Mouse (Mus musculus) spleen, adult 2 months (tissue): ENCODE data around the gene Gja8. TPM values are rescaled to one million over a fixed set of nuclear protein-coding genes. Genes with fewer than 3 reads are reported as not detected.

ENCODE experiments used
- DNase-seq, 2 experiments: peaks; one replicate each; pipeline versions ENCODE4 v3.0.0 to v3.0.0-alpha.2; 2012 to 2021; ENCODE audit warnings: low spot score in 2 of 2, low read depth in 1 of 2
- H3K27ac ChIP-seq: fragments of 200-500 bp; 2 replicates; pipeline ENCODE4 v1.5.1; 2012; ENCODE audit warnings: low read length, inconsistent platforms; ENCODE audit not compliant: insufficient read depth
- H3K27me3 ChIP-seq: fragments of 200-500 bp; 2 replicates; pipeline ENCODE4 v1.6.1; 2012; ENCODE audit warnings: mild to moderate bottlenecking, moderate library complexity, low read length, inconsistent platforms; ENCODE audit not compliant: control insufficient read depth, insufficient read depth
- H3K36me3 ChIP-seq: fragments of 200-500 bp; 2 replicates; pipeline ENCODE4 v1.6.1; 2012; ENCODE audit warnings: mild to moderate bottlenecking, low read length, inconsistent platforms; ENCODE audit not compliant: control insufficient read depth, insufficient read depth
- H3K4me1 ChIP-seq: fragments of 200-500 bp; 2 replicates; pipeline ENCODE4 v1.6.1; 2011; ENCODE audit warnings: inconsistent platforms; ENCODE audit not compliant: control insufficient read depth, insufficient read depth, insufficient read length
- H3K4me3 ChIP-seq: fragments of 200-500 bp; 2 replicates; pipeline ENCODE4 v1.5.1; 2011; ENCODE audit warnings: mild to moderate bottlenecking, inconsistent platforms; ENCODE audit not compliant: insufficient read depth, insufficient read length; ENCODE audit errors: extremely low read depth
- CTCF ChIP-seq: fragments of 200-500 bp; IDR thresholded peaks from 2 replicates; pipeline ENCODE4 v1.5.1; 2011; ENCODE audit warnings: mild to moderate bottlenecking, inconsistent platforms; ENCODE audit not compliant: insufficient read depth, insufficient read length, insufficient replicate concordance; ENCODE audit errors: extremely low read depth
- POLR2A ChIP-seq: fragments of 200-500 bp; IDR thresholded peaks from 2 replicates; pipeline ENCODE4 v1.6.1; 2011; ENCODE audit warnings: low read depth, low read length, inconsistent platforms
- WGBS: fragments of 180-500 bp; shearing (Covaris S2); methylation state at CpG from one replicate; pipeline ENCODE4 v1.1.7; 2018; 5-methylcytosine and 5-hydroxymethylcytosine counted together
- polyA plus RNA-seq: library from polyadenylated mRNA; depleted of rRNA; stranded (reverse); fragments of >200 nt; gene quantifications from 2 replicates; pipeline ENCODE4 v1.2.3, GENCODE M21; 2012

The Gja8 gene
- polyA plus RNA-seq, 1 experiment: not detected

- no peak overlapping the region for H3K4me3 ChIP-seq
- TF ChIP-seq CTCF (no peak), POLR2A (no peak)
- no peak for DNase-seq
- no peaks in the 10 kb centered on the region for H3K27me3 ChIP-seq
- H3K4me1 ChIP-seq: no peaks in the 10 kb centered on the region
- WGBS: 48% methylated on average over 2 of the region's 2 CpGs
- H3K36me3 ChIP-seq: no peaks in the 10 kb centered on the region
- H3K27ac ChIP-seq: no peak overlapping the region
Observed at GRCm38 (mm10) chr3:96942706-96943105, 16.9 kb upstream of the Gja8 start.

- no peak overlapping the region for H3K4me3 ChIP-seq
- TF ChIP-seq POLR2A (no peak), CTCF (peak; percentile 74; the same call in 1 of the 2 replicates)
- 13% methylated on average over 11 of the region's 11 CpGs for WGBS
- no peaks in the 10 kb centered on the region for H3K36me3 ChIP-seq
- H3K27ac ChIP-seq: no peak overlapping the region
- H3K4me1 ChIP-seq: no peaks in the 10 kb centered on the region
- DNase-seq: peak; percentile 33 to 63
- H3K27me3 ChIP-seq: no peaks in the 10 kb centered on the region
Observed at GRCm38 (mm10) chr3:96938738-96939137, 12.9 kb upstream of the Gja8 start.

GRCm38 (mm10) chr3:96937606-96938005, 11.8 kb upstream of the Gja8 start:
- TF ChIP-seq CTCF (no peak), POLR2A (no peak)
- Histone ChIP-seq H3K4me1 (no peaks in the 10 kb centered on the region), H3K27ac (no peak overlapping the region), H3K4me3 (no peak overlapping the region), H3K27me3 (no peaks in the 10 kb centered on the region), H3K36me3 (no peaks in the 10 kb centered on the region)
- 59% methylated on average over 5 of the region's 5 CpGs for WGBS
- no peak for DNase-seq

- H3K27ac ChIP-seq: no peak overlapping the region
- 10% methylated on average over 6 of the region's 6 CpGs for WGBS
- no peaks in the 10 kb centered on the region for H3K27me3 ChIP-seq
- H3K36me3 ChIP-seq: no peaks in the 10 kb centered on the region
- TF ChIP-seq CTCF: peak; percentile 56; the same call in 1 of the 2 replicates
- no peak for TF ChIP-seq POLR2A
- peak in 1 of 2 experiments; percentile 42 for DNase-seq
- no peaks in the 10 kb centered on the region for H3K4me1 ChIP-seq
- H3K4me3 ChIP-seq: no peak overlapping the region
Observed at GRCm38 (mm10) chr3:96936241-96936640, 10.4 kb upstream of the Gja8 start.

GRCm38 (mm10) chr3:96931261-96931681, 5.5 kb upstream of the Gja8 start:
- Histone ChIP-seq H3K4me3 (no peak overlapping the region), H3K36me3 (no peaks in the 10 kb centered on the region), H3K4me1 (no peaks in the 10 kb centered on the region), H3K27ac (no peak overlapping the region), H3K27me3 (no peaks in the 10 kb centered on the region)
- DNase-seq: no peak
- 76% methylated on average over 5 of the region's 5 CpGs for WGBS
- TF ChIP-seq CTCF: no peak
- no peak for TF ChIP-seq POLR2A

GRCm38 (mm10) chr3:96924631-96925030, 1.2 kb downstream of the Gja8 start:
- Histone ChIP-seq H3K4me1 (no peaks in the 10 kb centered on the region), H3K4me3 (no peak overlapping the region), H3K36me3 (no peaks in the 10 kb centered on the region), H3K27me3 (no peaks in the 10 kb centered on the region), H3K27ac (no peak overlapping the region)
- no peak for DNase-seq
- WGBS: 78% methylated on average over 4 of the region's 4 CpGs
- no peak for TF ChIP-seq POLR2A
- TF ChIP-seq CTCF: no peak

- Histone ChIP-seq H3K27ac (no peak overlapping the region), H3K4me1 (no peaks in the 10 kb centered on the region), H3K36me3 (no peaks in the 10 kb centered on the region), H3K4me3 (no peak overlapping the region), H3K27me3 (no peaks in the 10 kb centered on the region)
- whole genome bisulfite sequencing: 77% methylated on average over 7 of the region's 7 CpGs
- no peak for DNase-seq
- TF ChIP-seq CTCF (no peak), POLR2A (no peak)
Observed at GRCm38 (mm10) chr3:96920991-96921390, 4.8 kb downstream of the Gja8 start.
